Mouse (Mus musculus) left cerebral cortex, postnatal 4 days (tissue): ENCODE results near the gene Atp8a1. TPM values are rescaled to one million over a fixed set of nuclear protein-coding genes. Genes with fewer than 3 reads are reported as not detected.

Experiments used
- DNase-seq: peaks from one replicate; pipeline ENCODE4 v3.0.0-alpha.2; 2022
- intact Hi-C: fragments of 180-260 bp; cut with DNase I; formaldehyde crosslinking; loops from one replicate; pipeline ENCODE4 v1.15.1; 2025
- microRNA-seq: library from miRNA; unstranded; fragments of <30 nt; microRNA quantifications from one replicate; pipeline ENCODE4 v1.2.0, GENCODE M21; 2022
- total RNA-seq, 2 experiments: library from RNA; stranded (reverse); gene quantifications; 2 replicates each; pipeline ENCODE4 v1.2.3; 2021

Atp8a1 gene
- total RNA-seq, 2 experiments from 2014 or later = 163 to 172 TPM

DNA sequence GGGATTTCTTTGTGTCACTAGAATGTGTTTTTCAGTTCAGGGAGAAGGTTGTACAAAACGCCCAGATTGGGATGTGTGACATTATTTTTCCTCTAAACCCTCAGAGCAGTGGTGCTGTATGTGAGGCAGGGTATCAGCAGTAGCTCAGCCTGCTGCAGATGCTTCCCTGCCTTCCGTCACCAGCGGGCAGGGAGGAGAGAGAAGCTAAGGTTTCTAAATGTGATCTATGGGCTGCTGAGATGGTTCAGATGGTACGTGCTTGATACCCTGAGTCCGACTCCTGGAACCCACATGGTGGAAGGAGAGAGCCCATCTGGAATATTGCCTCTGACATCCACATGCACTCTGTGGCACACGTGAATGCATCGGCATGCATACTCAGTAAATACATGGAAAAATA lies 251.6 kb downstream of the Atp8a1 start:
- DNase-seq = no peak
- intact Hi-C loops = no loop called here

DNA sequence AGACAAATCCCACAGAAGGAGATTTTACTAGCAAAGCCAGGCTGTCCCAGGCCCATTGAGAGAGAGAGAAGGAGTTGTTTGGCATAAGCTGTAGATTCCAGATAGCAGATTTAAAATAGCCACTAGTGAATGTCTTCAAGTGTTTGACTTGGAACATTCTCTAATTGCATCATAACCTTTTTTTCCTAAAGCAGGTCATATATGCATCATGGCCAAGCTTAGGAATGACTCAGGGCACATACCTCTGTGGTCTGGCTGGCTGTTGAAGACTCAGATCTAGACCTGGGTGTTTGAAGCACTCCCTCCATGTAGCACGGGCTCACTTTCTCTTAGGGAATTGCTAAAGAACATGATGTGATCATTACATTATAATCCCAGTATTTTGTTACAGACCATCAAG lies 252.2 kb downstream of the Atp8a1 start:
- intact Hi-C loops = no loop called here

DNA sequence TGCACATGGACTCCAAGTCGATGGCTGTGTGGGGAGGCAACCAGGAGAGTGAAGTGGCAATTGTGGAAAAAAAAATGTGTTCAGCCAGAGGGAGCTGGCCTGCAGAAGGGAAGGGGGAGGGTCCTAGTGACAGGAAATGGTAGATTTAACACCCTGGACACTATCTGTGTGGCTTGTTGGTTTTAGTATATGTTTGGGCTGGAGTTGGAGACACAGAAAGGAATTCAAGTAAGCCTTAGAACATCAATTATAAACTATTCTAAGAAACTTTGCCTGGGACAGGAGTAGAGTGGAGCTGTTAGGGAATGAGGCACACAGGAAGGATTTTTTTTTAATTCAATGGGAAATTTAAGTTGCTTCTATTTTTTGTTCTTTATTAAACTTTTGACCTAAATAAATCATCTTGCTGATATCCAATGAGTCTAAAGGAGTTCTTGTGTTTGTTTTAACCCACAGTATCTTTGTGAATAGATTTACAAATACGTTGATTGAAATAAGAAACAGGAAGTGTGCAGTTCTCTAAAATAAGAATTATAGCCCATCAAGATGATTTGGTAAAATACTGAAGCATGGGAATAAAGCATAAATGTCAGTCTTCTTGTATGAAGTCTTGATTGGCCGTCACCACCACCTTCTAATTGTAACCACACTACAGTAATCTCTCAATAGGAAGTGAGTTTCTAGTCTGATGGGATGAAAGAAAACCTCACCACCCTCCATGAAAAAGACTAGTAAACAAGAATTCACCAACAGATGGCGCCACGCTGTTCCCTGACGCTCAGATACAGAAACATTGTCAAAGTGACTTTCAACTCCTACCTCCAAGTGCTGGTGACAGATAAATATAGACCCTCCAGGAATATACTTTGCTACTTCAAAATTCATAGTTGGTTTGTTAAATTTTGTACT lies 267.3 kb downstream of the Atp8a1 start:
- intact Hi-C loops = no loop called here
- DNase-seq = no peak

More for the DNA sequence above, 252.2 kb downstream of the Atp8a1 start:
- no peak for DNase-seq

DNA sequence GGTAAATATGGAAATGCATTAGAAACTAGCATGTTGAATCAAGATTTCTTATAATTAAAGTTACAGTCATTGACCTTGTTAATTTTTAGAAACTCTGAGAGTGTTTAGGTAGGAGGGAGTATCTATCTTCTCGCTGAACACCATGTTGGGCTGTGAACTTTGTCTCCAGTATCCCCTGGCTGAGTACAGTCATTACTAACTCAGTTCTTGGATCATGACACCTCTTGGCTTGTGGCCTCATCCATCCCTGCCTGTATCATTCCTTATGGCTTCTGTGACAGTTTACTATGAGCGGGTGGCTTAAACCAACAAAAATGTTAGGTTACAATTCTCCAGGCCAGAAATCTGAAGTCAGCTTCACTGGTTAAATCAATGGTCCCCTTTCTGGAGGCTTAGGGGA lies 271.5 kb downstream of the Atp8a1 start:
- no peak for DNase-seq
- intact Hi-C loops = no loop called here

DNA sequence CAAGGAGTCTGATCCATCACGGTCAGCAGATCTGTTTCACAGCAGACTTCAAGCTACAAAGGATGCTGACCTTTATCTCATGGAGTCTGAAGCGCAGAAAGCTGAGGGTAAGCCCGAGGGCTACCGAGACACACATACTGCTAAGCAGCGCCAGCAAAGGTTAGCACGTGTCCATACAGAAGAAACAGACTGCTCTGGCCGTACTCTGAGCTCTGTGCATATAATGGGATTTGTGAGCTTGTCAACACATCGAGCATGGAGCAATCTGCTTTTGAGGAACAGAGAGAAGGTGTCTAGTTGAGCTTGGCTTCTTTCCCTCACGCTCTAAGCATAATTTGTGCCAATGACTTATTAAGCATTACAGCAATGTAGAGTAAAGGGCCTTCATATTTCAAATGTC lies 273.2 kb downstream of the Atp8a1 start:
- DNase-seq = no peak
- intact Hi-C loops = no loop called here

DNA sequence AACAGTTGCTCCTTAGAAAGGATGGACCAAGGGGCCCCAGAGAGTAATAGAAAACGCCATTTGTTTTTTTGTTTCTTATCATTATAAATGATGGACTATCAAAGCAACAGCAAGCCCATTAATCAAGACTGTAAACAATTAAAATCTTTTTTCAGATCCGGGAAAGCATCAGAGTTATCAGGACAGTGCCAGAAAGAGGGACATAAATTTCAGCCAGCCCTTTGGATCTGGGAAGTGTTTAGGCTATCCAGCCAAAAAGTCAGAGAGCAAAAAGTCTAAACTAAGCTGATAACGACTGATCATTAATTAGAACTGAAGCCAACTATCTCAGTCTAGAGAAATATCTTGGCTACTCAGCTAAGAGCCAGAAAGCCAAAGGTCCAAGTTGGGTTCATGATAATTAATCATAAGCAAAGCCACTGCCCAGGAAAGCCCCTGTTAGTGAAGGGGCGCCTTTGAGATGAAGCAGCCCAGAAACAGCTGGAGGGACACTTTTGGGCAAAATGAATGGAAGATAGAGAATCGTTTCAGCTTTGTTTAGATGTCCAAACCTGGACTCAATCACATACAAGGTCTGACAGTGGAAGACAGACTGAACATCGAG lies 274.6 kb downstream of the Atp8a1 start:
- intact Hi-C loops = no loop called here

More for the DNA sequence above, 274.6 kb downstream of the Atp8a1 start:
- no peak for DNase-seq

Small RNA genes lying within 50 kb of the gene (microRNA-seq; reads per million reads assigned to microRNA genes)
- gene Gm23617 = not detected

Other genes starting within 250 kb of the Atp8a1 start
- gene Shisa3, start 239.6 kb downstream of the Atp8a1 start, total RNA-seq = 1 to 10 TPM; 1.1 to 1.3 TPM
- gene Gm5108, start 94.2 kb upstream of the Atp8a1 start, total RNA-seq = not detected
- gene Gm21905, start 99.0 kb upstream of the Atp8a1 start, total RNA-seq = not detected
- gene Grxcr1, start 184.4 kb upstream of the Atp8a1 start, total RNA-seq = not detected